Mouse (Mus musculus) inflammation-experienced regulatory T-cells (primary cell): ENCODE measurements around the gene Cyb561d1. TPM values are rescaled to one million over a fixed set of nuclear protein-coding genes. Genes with fewer than 3 reads are reported as not detected.

ENCODE experiments used
- polyA plus RNA-seq, 2 experiments: library from polyadenylated mRNA; unstranded; fragments of 100-300 nt; shearing (Covaris generic); gene quantifications; one replicate each; pipeline ENCODE4 v1.2.1; 2017

Cyb561d1 gene
- 10 to 100 TPM; 18.3 to 26.0 TPM for polyA plus RNA-seq

DNA sequence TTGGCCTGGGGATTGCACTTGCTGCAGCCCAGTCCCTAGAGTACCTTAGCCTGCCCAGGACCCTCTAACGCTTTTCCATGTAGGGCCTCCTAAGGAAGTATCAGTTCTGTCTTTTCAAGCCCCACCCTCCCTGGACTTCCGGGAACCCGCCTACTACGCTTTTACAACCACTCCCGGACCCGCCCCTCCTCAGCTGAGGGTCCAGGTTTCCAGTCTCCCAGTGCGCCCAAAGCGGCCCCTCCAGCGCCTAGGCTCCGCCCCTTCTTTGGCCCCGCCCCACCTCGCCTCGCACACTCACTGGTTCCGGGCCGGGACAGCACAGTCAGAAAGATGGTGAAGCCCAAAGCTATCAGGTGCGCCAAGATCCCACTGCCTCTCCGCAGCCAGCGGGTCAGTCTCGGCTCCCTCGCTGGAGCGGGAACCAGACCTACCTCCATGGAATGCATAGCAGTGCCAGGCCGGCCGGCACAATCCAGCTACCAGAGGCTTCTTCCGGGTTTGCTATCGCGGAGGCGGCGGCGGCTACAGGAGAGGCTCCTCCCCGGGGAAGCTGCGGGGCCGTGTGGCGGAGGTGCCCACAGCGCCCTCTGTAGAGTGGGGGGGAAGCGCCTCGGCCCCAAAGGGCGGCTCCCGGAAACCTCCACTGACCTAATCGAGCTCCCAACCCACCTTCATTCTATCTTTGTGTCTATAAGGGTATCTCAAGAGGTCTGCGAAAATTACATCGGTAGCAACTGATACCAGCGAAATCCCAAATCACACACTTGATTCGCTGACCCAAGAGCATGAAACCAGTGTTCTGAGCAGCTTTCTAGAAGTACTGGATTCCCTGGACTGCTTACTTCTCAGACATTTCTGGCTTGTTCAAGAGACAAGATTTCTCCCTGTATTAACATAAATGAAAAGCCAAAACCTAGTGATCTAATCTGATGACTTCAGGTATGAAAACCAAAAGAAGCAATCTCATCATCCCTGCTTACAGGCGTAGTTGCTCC, at the start of gene Cyb561d1:
Gene Cyb561d1, minus strand, starts transcription at position 884 of the 995 bp plus-strand sequence.

DNA sequence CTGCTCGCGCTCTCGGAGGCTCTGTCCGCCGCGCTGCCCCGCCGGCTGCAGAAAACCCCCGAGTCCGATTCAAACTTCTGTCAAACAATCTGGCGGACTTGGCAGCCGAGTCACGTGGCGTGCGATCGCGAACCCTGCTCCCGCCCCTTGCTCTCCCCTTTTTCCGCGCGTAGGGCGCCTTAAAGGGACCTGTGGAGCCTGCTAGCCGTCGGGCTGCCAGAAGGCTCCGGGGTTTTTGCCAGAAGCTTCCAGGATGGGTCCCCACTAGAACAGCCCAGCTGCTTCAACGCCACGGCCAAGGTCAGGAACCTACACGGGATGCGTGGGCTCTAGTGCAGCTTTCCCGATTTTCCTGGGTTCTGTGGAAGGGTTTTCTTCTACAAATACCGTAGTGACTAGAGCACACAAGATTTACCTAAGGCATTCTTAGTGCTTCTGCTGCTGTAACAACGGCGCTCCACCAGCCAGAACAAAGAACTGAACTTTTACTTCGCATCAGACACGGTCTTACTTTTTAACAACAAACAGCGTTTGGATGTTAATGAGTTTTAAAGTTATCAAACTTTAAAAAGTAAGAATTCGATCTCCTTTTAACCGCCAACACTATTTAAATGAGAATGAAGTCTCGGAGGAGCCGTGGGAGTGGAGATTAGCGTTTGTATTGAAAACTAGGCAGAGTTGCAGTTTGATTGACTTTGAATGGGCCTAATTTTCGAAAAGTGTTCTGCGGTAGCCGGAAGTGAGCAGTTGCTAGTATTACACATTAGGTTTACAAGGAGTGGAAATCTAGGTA, 25.7 kb upstream of the Cyb561d1 start, which contains the start of gene Sypl2:
Gene Sypl2, minus strand, starts transcription at position 91 of the 793 bp plus-strand sequence.

GRCm38 (mm10) chr3:108210771-108211139, 9.7 kb upstream of the Cyb561d1 start, which contains the start of gene Atxn7l2:
Gene Atxn7l2, minus strand, starts transcription at chr3:108210934.

GRCm38 (mm10) chr3:108186098-108187047, 14.6 kb downstream of the Cyb561d1 start, which contains the start of gene Amigo1:
Gene Amigo1, plus strand, starts transcription at chr3:108186335.

GRCm38 (mm10) chr3:108154656-108155055, 46.4 kb downstream of the Cyb561d1 start, which contains the start of gene Gpr61:
Gene Gpr61, minus strand, starts transcription at chr3:108154882.

Other genes starting within 250 kb of the Cyb561d1 start
- not detected for gene Gstm3, start 231.9 kb downstream of the Cyb561d1 start, polyA plus RNA-seq
- 1 to 10 TPM in 1 of 2 experiments, not detected in 1; 1.0 TPM for gene Gstm2, start 214.8 kb downstream of the Cyb561d1 start, polyA plus RNA-seq
- 1 to 10 TPM; 2.0 to 2.9 TPM for gene Gstm1, start 183.2 kb downstream of the Cyb561d1 start, polyA plus RNA-seq
- 10 to 100 TPM; 10.3 to 11.1 TPM for gene Gstm4, start 156.3 kb downstream of the Cyb561d1 start, polyA plus RNA-seq
- 10 to 100 TPM; 43.5 to 46.0 TPM for gene Ampd2, start 114.6 kb downstream of the Cyb561d1 start, polyA plus RNA-seq
- gene Gnat2, start 108.4 kb downstream of the Cyb561d1 start, polyA plus RNA-seq, result 1 to 10 TPM in 1 of 2 experiments, not detected in 1; 1.4 TPM
- gene Gnai3, start 55.1 kb downstream of the Cyb561d1 start, polyA plus RNA-seq, result 100 to 1,000 TPM; 164 to 198 TPM
- gene Gpr61, start 46.3 kb downstream of the Cyb561d1 start, polyA plus RNA-seq, result under 1 TPM; 0.39 to 0.55 TPM
- 1 to 10 TPM; 1.0 to 1.3 TPM for gene Amigo1, start 14.9 kb downstream of the Cyb561d1 start, polyA plus RNA-seq
- gene Atxn7l2, start 9.7 kb upstream of the Cyb561d1 start, polyA plus RNA-seq, result 10 to 100 TPM in 1 of 2 experiments, 1 to 10 TPM in 1; 5.5 to 11.5 TPM
- not detected for gene Sypl2, start 25.4 kb upstream of the Cyb561d1 start, polyA plus RNA-seq
- gene Psma5, start 55.7 kb upstream of the Cyb561d1 start, polyA plus RNA-seq, result 100 to 1,000 TPM; 119 to 124 TPM
- gene Sort1, start 82.9 kb upstream of the Cyb561d1 start, polyA plus RNA-seq, result 1 to 10 TPM in 1 of 2 experiments, under 1 TPM in 1; 0.45 to 1.8 TPM
- gene Mybphl, start 163.7 kb upstream of the Cyb561d1 start, polyA plus RNA-seq, result not detected
- gene Psrc1, start 182.6 kb upstream of the Cyb561d1 start, polyA plus RNA-seq, result 1 to 10 TPM; 2.6 to 3.0 TPM
- 1 to 10 TPM in 1 of 2 experiments, under 1 TPM in 1; 0.93 to 2.9 TPM for gene Celsr2, start 214.3 kb upstream of the Cyb561d1 start, polyA plus RNA-seq
- 100 to 1,000 TPM; 135 to 168 TPM for gene Sars, start 244.0 kb upstream of the Cyb561d1 start, polyA plus RNA-seq